Mouse (Mus musculus) G1E (cell line): Measurements from ENCODE around the gene Tiam2. TPM values are rescaled to one million over a fixed set of nuclear protein-coding genes. Genes with fewer than 3 reads are reported as not detected.

Source experiments
- ATAC-seq: 2 replicates; pipeline ENCODE4 v1.8.0; 2016; ENCODE audit warnings: mild to moderate bottlenecking; ENCODE audit not compliant: insufficient number of reproducible peaks, poor library complexity, low FRiP score, severe bottlenecking; ENCODE audit errors: extremely low read depth
- DNase-seq: peaks from one replicate; pipeline ENCODE4 v3.0.0; 2012; ENCODE audit warnings: low spot score
- H3K27me3 ChIP-seq: 2 replicates; pipeline ENCODE4 v1.6.1; 2012; ENCODE audit warnings: mild to moderate bottlenecking, low read length, inconsistent platforms; ENCODE audit not compliant: insufficient read depth
- H3K36me3 ChIP-seq: replicated peaks from 2 replicates; pipeline ENCODE3; 2012; ENCODE audit warnings: mild to moderate bottlenecking, inconsistent platforms
- H3K4me1 ChIP-seq: 2 replicates; pipeline ENCODE4 v1.6.1; 2012; ENCODE audit warnings: low read depth, low read length, inconsistent platforms, mixed read lengths; ENCODE audit not compliant: insufficient read depth
- H3K4me3 ChIP-seq: 2 replicates; pipeline ENCODE4 v1.5.1; 2012; ENCODE audit warnings: low read depth, mild to moderate bottlenecking, inconsistent platforms, low read length, moderate library complexity, mixed read lengths
- H3K9me3 ChIP-seq: replicated peaks from 2 replicates; pipeline ENCODE4 v1.6.1; 2012; ENCODE audit warnings: inconsistent platforms
- CTCF ChIP-seq: IDR thresholded peaks from 2 replicates; pipeline ENCODE4 v1.5.1; 2012; ENCODE audit warnings: low read depth, low read length, inconsistent platforms, mixed read lengths
- GATA1 ChIP-seq: IDR thresholded peaks from 2 replicates; pipeline ENCODE4 v1.6.1; 2012; ENCODE audit warnings: borderline replicate concordance, low read length, inconsistent platforms, mixed read lengths
- GATA2 ChIP-seq: IDR thresholded peaks from 2 replicates; pipeline ENCODE4 v1.6.1; 2012; ENCODE audit warnings: low read depth, low read length, inconsistent platforms, borderline replicate concordance
- POLR2AphosphoS5 ChIP-seq: IDR thresholded peaks from 2 replicates; pipeline ENCODE4 v1.6.1; 2012; ENCODE audit warnings: low read depth, low read length, inconsistent platforms; ENCODE audit not compliant: insufficient replicate concordance
- TAL1 ChIP-seq: conservative IDR thresholded peaks from 2 replicates; pipeline ENCODE4 v1.6.1; 2012; ENCODE audit warnings: low read depth, low read length, inconsistent platforms, mixed read lengths
- polyA plus RNA-seq: library from polyadenylated mRNA; stranded (reverse); fragments of >175 nt; gene quantifications from 2 replicates; pipeline ENCODE4 v1.2.3, GENCODE M21; 2012
- total RNA-seq, 2 experiments: library from RNA; stranded (forward) in 1 of 2; stranded (reverse) in 1 of 2; fragments of 200-1000 nt in 1 of 2; fragments of >200 nt in 1 of 2; fragmentation: Nextera tagmentation in 1 of 2; gene quantifications; 2 replicates each; pipeline ENCODE4 v1.2.3; 2014 to 2017

The Tiam2 gene
- total and polyA plus RNA-seq, 3 experiments = 0.49 TPM; not detected in 2

- Histone ChIP-seq H3K9me3 (no peaks in the 10 kb centered on the region), H3K4me3 (no peak overlapping the region), H3K27me3 (no peaks in the 10 kb centered on the region), H3K4me1 (no peaks in the 10 kb centered on the region), H3K36me3 (no peaks in the 10 kb centered on the region)
- ATAC-seq (no peak), DNase-seq (no peak)
- no peak for TF ChIP-seq GATA1
- TF ChIP-seq CTCF = peak; percentile 61
Observed at GRCm38 (mm10) chr17:3448725-3449124, 122.4 kb downstream of the Tiam2 start.

- Histone ChIP-seq H3K4me1 (no peaks in the 10 kb centered on the region), H3K36me3 (no peaks in the 10 kb centered on the region), H3K4me3 (no peak overlapping the region), H3K9me3 (no peaks in the 10 kb centered on the region), H3K27me3 (peaks cover 4% of the 10 kb centered on the region)
- no peak for TF ChIP-seq GATA2
- TF ChIP-seq TAL1 = no peak
- peak; percentile 96 for TF ChIP-seq CTCF
- ATAC-seq (peak; percentile 79), DNase-seq (no peak)
Observed at GRCm38 (mm10) chr17:3451077-3451476, 124.7 kb downstream of the Tiam2 start.

- DNase-seq (no peak), ATAC-seq (no peak)
- TF ChIP-seq CTCF (no peak), TAL1 (no peak), GATA1 (no peak), GATA2 (no peak), POLR2AphosphoS5 (no peak)
- no peak overlapping the region for H3K4me3 ChIP-seq
- H3K27me3 ChIP-seq = peaks cover 6% of the 10 kb centered on the region
- no peaks in the 10 kb centered on the region for H3K4me1 ChIP-seq
- no peaks in the 10 kb centered on the region for H3K36me3 ChIP-seq
- H3K9me3 ChIP-seq = no peaks in the 10 kb centered on the region
Observed at GRCm38 (mm10) chr17:3452571-3453311, 126.4 kb downstream of the Tiam2 start.

GRCm38 (mm10) chr17:3453946-3454345 lies 127.6 kb downstream of the Tiam2 start:
- Histone ChIP-seq H3K27me3 (peaks cover 11% of the 10 kb centered on the region), H3K9me3 (no peaks in the 10 kb centered on the region), H3K4me3 (no peak overlapping the region), H3K36me3 (no peaks in the 10 kb centered on the region), H3K4me1 (no peaks in the 10 kb centered on the region)
- ATAC-seq (no peak), DNase-seq (no peak)
- TF ChIP-seq CTCF (no peak), POLR2AphosphoS5 (no peak), GATA1 (no peak), GATA2 (no peak), TAL1 (no peak)

- no peak for TF ChIP-seq CTCF
- no peak for TF ChIP-seq POLR2AphosphoS5
- TF ChIP-seq GATA2 = no peak
- TF ChIP-seq TAL1 = no peak
- TF ChIP-seq GATA1 = no peak
Observed at GRCm38 (mm10) chr17:3454850-3455249, 128.5 kb downstream of the Tiam2 start.

GRCm38 (mm10) chr17:3457914-3458681 lies 131.7 kb downstream of the Tiam2 start:
- ATAC-seq (no peak), DNase-seq (no peak)
- TF ChIP-seq TAL1 (no peak), CTCF (no peak), GATA2 (no peak), GATA1 (no peak), POLR2AphosphoS5 (no peak)
- H3K36me3 ChIP-seq = no peaks in the 10 kb centered on the region
- H3K9me3 ChIP-seq = no peaks in the 10 kb centered on the region
- H3K4me1 ChIP-seq = no peaks in the 10 kb centered on the region
- H3K4me3 ChIP-seq = no peak overlapping the region
- peaks cover 20% of the 10 kb centered on the region for H3K27me3 ChIP-seq

More at GRCm38 (mm10) chr17:3454850-3455249, 128.5 kb downstream of the Tiam2 start:
- Histone ChIP-seq H3K4me1 (no peaks in the 10 kb centered on the region), H3K4me3 (no peak overlapping the region), H3K36me3 (no peaks in the 10 kb centered on the region), H3K27me3 (peaks cover 12% of the 10 kb centered on the region), H3K9me3 (no peaks in the 10 kb centered on the region)
- DNase-seq = no peak
- no peak for ATAC-seq
